Mouse (Mus musculus): ENCODE results near the gene Hif3a.

Gene Hif3a

GRCm38 (mm10) chr7:17024814-17025504, 37.3 kb downstream of the Hif3a start:
- DNase-seq (ENCODE audit: low spot score in 2 of 2): peak; percentile 35 to 49

DNA sequence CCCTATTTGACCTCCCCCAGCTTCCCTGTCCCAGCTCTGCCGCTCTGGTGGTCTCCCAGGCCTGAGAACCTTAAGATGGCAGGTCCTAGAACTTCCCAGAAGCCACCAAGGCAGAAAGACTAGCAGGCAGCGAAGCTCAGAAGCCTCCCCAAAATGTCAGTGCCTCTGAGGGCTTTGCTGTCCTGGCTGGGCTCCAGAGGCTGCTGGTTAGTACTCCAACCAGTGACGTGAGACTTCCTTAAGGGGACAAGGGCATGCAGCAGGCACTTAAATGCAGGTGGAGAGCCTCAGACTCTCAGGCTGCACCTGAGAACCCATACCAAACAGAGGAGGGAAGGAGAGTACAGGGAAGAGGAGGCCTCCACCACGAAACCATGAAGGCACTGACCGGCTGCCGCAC, 38.1 kb downstream of the Hif3a start:
- DNase-seq (ENCODE audit: low spot score in 2 of 2): no peak

DNA sequence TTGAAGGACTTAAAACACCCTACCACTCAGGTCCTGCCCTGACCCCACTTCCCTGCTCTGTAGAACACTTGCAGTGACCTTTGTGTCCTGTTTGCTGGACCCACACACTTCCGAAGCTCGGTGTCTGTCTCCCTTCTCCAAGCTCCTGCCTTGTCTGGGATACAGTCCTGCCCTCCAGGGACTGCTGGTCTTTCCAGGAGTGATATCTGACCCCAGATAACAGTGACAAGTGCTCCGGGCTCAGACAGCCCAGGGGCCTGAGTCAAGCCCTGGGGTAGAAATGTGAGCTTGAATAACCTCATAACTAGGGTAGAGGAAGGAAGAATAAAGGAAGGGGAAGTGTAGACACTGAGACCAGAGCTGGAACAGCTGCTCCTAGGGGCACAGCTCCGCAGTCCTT, 38.5 kb downstream of the Hif3a start:
- DNase-seq (ENCODE audit: low spot score in 2 of 2): no peak

DNA sequence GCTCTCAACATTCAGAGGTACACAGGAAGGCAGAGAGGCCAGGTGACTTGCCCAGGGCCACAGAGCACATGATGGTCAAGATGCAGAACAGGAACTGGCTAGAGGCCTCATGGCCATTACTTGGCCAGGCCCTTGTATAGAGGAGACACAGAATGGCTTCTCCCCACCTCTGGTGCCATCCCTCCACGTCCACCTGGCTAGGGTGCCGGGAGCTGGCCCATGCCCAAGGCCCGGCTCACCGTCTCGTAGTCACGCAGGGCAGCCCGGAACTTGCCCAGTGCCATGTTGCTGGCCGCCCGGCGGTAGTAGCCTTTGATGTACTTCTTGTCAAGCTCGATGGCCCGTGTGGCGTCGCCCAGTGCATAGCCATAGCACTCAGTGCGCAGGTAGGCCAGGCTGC, 40.1 kb downstream of the Hif3a start:
- DNase-seq (ENCODE audit: low spot score in 2 of 2): no peak

GRCm38 (mm10) chr7:17019426-17020166, 42.6 kb downstream of the Hif3a start:
- no peak for DNase-seq (ENCODE audit: low spot score in 2 of 2)

DNA sequence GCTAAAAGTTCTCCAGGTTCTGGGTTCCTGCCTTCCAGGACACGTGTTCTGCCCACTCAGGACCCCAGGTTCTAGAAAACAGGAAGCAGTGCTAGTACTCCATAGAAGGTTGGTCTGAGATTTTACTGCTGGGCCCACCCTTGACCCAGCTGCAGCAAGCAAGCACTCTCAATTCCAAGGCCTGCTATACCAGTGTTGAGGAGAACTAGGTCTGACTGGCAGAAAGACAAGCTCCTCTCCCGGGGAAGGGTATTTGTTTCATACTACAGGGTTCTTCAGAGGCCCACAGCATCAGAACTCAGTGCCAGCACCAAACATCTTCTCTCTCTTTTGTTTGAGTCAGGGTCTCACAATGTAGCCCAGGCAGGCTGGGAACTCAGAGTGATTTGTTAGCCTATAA, 44.3 kb downstream of the Hif3a start:
- no peak for DNase-seq (ENCODE audit: low spot score in 2 of 2)

- DNase-seq (ENCODE audit: low spot score in 2 of 2): no peak
These were observed 45.2 kb downstream of the Hif3a start for GRCm38 (mm10) chr7:17017036-17017435.

DNA sequence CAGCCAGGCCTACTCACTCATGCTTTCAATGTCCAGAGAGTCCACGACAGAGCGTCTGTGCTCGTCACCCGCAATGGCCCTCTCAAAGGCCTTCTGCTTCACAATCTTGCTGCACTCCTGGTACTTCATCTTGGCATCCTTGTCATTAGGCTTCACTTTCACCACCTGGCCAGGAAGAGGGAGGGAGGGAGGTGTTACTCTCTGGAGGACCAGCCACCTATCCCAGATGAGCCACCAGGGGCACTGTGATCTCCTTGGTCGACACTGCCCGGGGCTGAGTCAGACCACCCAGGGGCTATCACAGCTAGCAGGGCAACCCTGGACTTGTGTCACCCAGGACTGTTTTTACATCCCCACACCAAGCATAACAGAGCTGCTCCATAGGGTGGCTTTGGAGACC, 46.8 kb downstream of the Hif3a start:
- DNase-seq (ENCODE audit: low spot score in 2 of 2): no peak

GRCm38 (mm10) chr7:17011909-17012590, 50.2 kb downstream of the Hif3a start:
- DNase-seq (ENCODE audit: low spot score in 2 of 2): no peak

- no peak for DNase-seq (ENCODE audit: low spot score in 2 of 2)
These were observed 52.2 kb downstream of the Hif3a start for GRCm38 (mm10) chr7:17010010-17010347.

GRCm38 (mm10) chr7:17009326-17010009, 52.8 kb downstream of the Hif3a start:
- peak in 1 of 2 experiments; percentile 28 for DNase-seq (ENCODE audit: low spot score in 2 of 2)

GRCm38 (mm10) chr7:17007300-17007699, 54.9 kb downstream of the Hif3a start:
- no peak for DNase-seq (ENCODE audit: low spot score in 2 of 2)

DNA sequence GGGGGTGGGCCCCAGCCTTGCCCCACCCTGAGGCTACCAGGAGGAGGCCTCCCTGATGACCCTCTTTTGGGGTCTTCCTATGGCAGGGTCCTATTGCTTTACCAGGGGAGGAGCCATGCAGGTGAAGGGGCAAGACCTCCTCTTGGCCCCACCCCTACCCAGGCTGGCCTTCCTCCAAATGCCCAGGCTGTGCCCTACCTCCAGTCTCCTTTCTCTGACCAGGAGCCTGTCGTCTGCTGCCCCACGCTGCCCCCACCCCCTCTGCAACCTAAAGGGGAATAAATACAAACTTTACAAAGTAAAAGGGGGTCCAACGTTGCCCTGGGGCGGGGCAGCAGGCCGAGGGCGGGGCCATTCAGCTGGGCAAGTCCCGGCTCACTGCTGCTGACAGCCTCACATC, 57.5 kb downstream of the Hif3a start:
- no peak for DNase-seq (ENCODE audit: low spot score in 2 of 2)

- DNase-seq (ENCODE audit: low spot score in 2 of 2): no peak
These were observed 58.8 kb downstream of the Hif3a start for GRCm38 (mm10) chr7:17003230-17003960.

DNA sequence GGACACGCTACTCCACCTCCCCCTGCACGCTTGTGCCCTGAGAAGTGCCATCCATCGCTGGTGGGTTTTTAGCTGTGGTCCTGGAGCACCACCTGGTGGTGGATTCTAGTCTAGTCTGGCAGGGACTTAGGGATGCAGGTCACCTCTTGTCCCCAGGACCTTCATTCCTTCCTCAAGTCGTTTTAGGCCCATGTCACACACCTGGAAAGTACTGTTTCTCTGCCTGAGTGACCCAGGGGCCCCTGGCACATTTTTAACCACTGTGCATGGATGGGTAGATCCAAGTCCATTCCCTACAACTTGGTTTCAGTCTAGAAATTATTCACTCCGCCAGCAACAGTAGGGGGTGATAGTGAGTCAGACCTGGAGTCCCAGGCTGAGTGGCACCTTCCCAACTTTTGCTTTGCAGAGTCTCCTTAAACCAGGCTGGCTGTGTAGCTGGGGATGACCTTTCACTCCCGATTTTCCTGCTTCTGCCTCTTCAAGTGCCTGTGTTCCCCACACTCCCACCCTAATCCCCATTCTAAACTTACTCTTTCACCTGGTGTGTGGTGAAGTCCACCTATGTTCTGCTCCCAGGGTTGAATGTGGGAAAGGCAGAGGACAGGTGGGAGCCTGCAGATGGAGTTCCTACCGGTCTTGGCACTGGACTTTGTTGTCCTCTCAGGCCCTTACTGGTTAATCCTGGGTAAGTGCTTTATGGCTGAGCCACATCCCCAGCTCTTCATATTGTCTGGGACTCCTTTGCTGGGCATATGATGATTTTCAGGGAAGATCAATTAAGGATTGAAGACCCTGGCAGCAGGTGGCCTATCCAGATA, 59.6 kb downstream of the Hif3a start:
- DNase-seq (ENCODE audit: low spot score in 2 of 2): peak; percentile 50 to 76

GRCm38 (mm10) chr7:16999650-17000049, 62.6 kb downstream of the Hif3a start:
- DNase-seq (ENCODE audit: low spot score in 2 of 2): peak; percentile 72 to 80

GRCm38 (mm10) chr7:16999233-16999632, 63.0 kb downstream of the Hif3a start:
- no peak for DNase-seq (ENCODE audit: low spot score in 2 of 2)

DNA sequence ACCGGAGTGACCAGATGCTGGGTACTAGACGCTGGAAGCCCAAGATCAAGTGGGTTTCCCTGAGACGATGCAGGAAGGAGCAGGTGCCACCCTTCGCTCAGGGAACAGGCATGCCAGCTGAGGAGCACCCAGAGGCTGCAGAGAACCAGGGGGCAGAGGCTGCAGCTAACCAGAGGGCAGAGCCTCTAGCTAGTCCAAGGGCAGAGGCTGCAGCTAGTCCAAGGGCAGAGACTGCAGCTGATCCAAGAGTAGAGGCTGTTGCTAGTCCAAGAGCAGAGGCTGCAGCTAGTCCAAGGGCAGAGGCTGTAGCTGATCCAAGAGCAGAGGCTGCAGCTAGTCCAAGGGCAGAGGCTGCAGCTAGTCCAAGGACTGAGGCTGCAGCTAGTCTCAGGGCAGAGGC, 66.9 kb downstream of the Hif3a start:
- no peak for DNase-seq (ENCODE audit: low spot score in 2 of 2)

DNA sequence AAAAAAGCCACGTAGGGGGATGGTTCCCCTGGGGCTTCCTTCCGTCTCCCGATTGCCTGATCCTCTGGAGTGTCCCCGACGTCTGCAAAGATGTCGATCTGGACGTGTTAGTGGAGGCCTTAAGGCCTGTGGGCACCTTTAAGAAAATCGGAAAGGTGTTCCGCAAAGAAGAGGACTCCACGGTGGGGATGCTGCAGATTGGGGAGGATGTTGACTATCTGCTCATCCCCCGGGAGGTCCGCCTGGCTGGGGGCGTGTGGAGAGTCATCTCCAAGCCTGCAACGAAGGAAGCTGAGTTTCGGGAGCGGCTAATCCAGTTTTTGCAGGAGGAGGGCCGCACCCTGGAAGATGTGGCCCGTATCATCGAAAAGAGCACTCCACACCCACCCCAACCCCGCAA, 67.8 kb downstream of the Hif3a start:
- no peak for DNase-seq (ENCODE audit: low spot score in 2 of 2)

DNA sequence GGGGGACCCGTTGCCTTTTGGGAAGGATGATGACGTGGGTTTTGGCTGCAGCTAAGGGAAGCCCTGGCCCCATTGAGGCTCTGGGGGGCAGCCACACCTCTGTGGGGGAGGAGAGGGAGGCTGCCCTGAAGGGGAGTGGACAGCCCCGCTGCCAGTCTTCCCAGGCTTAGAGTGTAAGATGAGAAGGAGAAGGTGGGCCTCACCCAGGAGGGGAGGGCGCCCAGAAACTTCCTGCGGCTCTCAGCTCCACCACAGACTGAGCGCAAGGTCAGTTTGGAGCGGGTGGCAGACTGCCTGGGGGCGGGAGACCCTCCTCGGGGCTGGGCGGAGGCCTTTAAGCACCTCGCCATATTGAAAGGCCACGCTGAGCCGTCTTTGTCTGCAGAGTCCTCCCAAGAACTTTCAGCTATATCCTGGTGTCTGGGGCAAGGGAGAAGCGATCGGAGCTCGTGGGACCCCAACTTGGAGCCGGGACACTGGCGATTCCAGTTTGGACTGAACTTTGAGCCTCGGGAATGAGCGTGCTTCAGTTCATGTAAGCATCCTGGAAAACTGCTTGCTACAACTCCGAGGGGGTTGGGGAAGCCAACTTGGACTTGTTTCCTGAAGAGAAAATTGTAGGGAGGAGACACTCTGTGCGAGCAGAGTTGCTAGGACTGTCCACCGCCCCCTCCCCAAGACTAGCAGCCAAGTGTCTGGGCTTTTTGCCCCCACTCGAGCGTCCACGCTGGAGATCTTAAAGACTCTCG, 68.4 kb downstream of the Hif3a start:
- DNase-seq (ENCODE audit: low spot score in 2 of 2): no peak
